ENCODE assay signal across 8 mouse cellular contexts in the genomic region with DNA sequence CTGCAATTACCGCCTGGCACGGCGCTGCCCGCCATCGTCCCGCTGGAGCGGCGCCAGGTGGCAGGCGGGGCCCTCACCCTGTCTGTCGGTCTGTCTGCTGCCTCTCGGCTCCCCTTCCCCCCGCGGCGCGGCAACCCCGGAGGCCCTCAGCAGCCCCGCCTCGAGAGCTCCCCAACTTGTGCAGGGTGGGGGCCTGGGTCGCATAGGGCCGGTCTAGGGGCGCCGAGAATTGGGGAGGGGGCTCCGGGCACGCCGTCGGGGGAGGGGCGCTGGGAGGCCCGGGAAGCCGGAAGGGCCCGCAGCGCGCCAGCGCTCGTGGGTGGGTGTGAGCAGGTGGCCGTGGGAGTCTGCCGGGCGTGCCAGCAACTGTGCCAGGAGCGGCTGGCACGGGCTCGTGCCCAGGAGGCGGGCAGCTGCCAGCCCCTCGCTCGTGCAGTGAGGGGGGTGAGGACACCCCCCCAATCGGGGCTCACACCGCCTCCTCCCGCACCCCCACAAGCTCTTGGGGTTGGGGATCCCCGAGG. TPM values are rescaled to one million over a fixed set of nuclear protein-coding genes. Genes with fewer than 3 reads are reported as not detected.
DNase-seq lines count a peak whose midpoint lies in the region; ATAC-seq and TF ChIP-seq lines count a peak whose summit lies in the region.

No protein-coding gene starts in this region.

- no peak for TF ChIP-seq CTCF in cortical plate, adult 2 months (IDR thresholded peaks at IDR 0.05; ENCODE audit: extremely low read depth, insufficient read depth, low read length)

- under 1% methylated on average over 47 of the region's 47 CpGs for WGBS in heart, embryonic 16.5 days
- WGBS in lung, embryonic 16.5 days, result 1% methylated on average over 47 of the region's 47 CpGs

- no peaks in the 10 kb centered on the region for H3K36me3 ChIP-seq in heart, embryonic 16.5 days (ENCODE audit: control insufficient read depth, insufficient read depth)
- no peaks in the 10 kb centered on the region for H3K36me3 ChIP-seq in lung, embryonic 16.5 days (ENCODE audit: control insufficient read depth, insufficient read depth, low read length)

- H3K27ac ChIP-seq in cortical plate, adult 2 months (ENCODE audit: insufficient read depth, low read length), result peak overlapping the region; percentile 15; the same call in 1 of the 2 replicates
- peak overlapping the region; percentile 26; the same call in 1 of the 2 replicates for H3K27ac ChIP-seq in heart, embryonic 16.5 days (ENCODE audit: low read length)
- H3K27ac ChIP-seq in lung, embryonic 16.5 days (ENCODE audit: low read length), result peak overlapping the region; percentile 36; the same call in 1 of the 2 replicates

- no peak for TF ChIP-seq POLR2A in cortical plate, adult 2 months (IDR thresholded peaks at IDR 0.05; ENCODE audit: extremely low read depth, insufficient read depth, low read length)

- H3K27me3 ChIP-seq in heart, embryonic 16.5 days (ENCODE audit: control insufficient read depth, insufficient read depth, low read length), result peaks cover 45% of the 10 kb centered on the region
- peaks cover 43% of the 10 kb centered on the region for H3K27me3 ChIP-seq in lung, embryonic 16.5 days (ENCODE audit: control insufficient read depth, insufficient read depth, low read depth, low read length)

- H3K9me3 ChIP-seq in heart, embryonic 16.5 days (replicated peaks; ENCODE audit: control insufficient read depth, low read length), result no peaks in the 10 kb centered on the region
- H3K9me3 ChIP-seq in lung, embryonic 16.5 days (ENCODE audit: control insufficient read depth, low read length), result no peaks in the 10 kb centered on the region

- ATAC-seq in heart, embryonic 16.5 days (replicated peaks; ENCODE audit: extremely low read depth, insufficient read depth, low FRiP score), result peak; percentile 19
- ATAC-seq in lung, embryonic 16.5 days (ENCODE audit: low read depth), result peak; percentile 29

- H3K4me2 ChIP-seq in heart, embryonic 16.5 days (ENCODE audit: low read depth, low read length), result peak overlapping the region; percentile 90
- peak overlapping the region; percentile 92 for H3K4me2 ChIP-seq in lung, embryonic 16.5 days (ENCODE audit: low read depth, low read length)

- peak overlapping the region; percentile 72 for H3K9ac ChIP-seq in heart, embryonic 16.5 days (ENCODE audit: low read length)
- peak overlapping the region; percentile 71 for H3K9ac ChIP-seq in lung, embryonic 16.5 days (ENCODE audit: low read length)

- H3K4me3 ChIP-seq in cortical plate, adult 2 months (ENCODE audit: insufficient read depth, low read length), result peak overlapping the region; percentile 4; the same call in 1 of the 2 replicates
- peak overlapping the region; percentile 42 for H3K4me3 ChIP-seq in heart, embryonic 16.5 days (ENCODE audit: low read length)
- H3K4me3 ChIP-seq in lung, embryonic 16.5 days (ENCODE audit: low read length), result peak overlapping the region; percentile 47

- H3K4me1 ChIP-seq in cortical plate, adult 2 months (ENCODE audit: control insufficient read depth, insufficient read depth, low read length), result peaks cover 4% of the 10 kb centered on the region
- H3K4me1 ChIP-seq in heart, embryonic 16.5 days (ENCODE audit: control insufficient read depth, insufficient read depth, low read length), result peaks cover 17% of the 10 kb centered on the region
- peaks cover 23% of the 10 kb centered on the region for H3K4me1 ChIP-seq in lung, embryonic 16.5 days (replicated peaks; ENCODE audit: control insufficient read depth, insufficient read depth, low read length)

- peak; percentile 24 for DNase-seq in urinary bladder, postnatal 14 days (ENCODE audit: low spot score)
- DNase-seq in urinary bladder, adult 18-20 months (ENCODE audit: low spot score in 2 of 2), result no peak
- peak; percentile 66 to 83 for DNase-seq in layer of hippocampus, adult 8-10 months (ENCODE audit: low spot score in 2 of 2)
- DNase-seq in right cerebral cortex, postnatal 4 days, result peak; percentile 79
- no peak for DNase-seq in urinary bladder, postnatal 36 days (ENCODE audit: low spot score in 2 of 2)

RNA-seq across cellular contexts. Expression of a gene that starts 4.5 kb away (rescaled TPM):
- polyA plus RNA-seq in cortical plate, adult 2 months (2012; rRNA removed), result 8.5 and 9.5 TPM in 2 replicates
- polyA plus RNA-seq in heart, embryonic 16.5 days (2015; fragmentation: Nextera tagmentation; extraction: Ambion mirVana), result 0.11 and 0.12 TPM in 2 replicates
- total RNA-seq in layer of hippocampus, adult 8-10 months (2022), result 10 to 100 TPM; 26.3 to 35.6 (median 28.9) TPM
- 0.15 and 0.24 TPM in 2 replicates for polyA plus RNA-seq in lung, embryonic 16.5 days (2015; fragmentation: Nextera tagmentation; extraction: Ambion mirVana)

Comparison
In these comparisons a context has a peak if more than half of its experiments do, and no peak if none do; other contexts are left out.
1. DNase-seq: peak in urinary bladder, postnatal 14 days (single experiment), layer of hippocampus, adult 8-10 months (2 of 2) and right cerebral cortex, postnatal 4 days (single experiment); none in urinary bladder, adult 18-20 months (0 of 2) and urinary bladder, postnatal 36 days (0 of 2).
2. Peak in every context shown above with its lines, with median percentiles within 50 percentile points of each other: H3K27ac ChIP-seq and H3K4me3 ChIP-seq.